Mouse (Mus musculus) lung, embryonic 16.5 days (tissue): Measurements from ENCODE around the gene Uts2b. TPM values are rescaled to one million over a fixed set of nuclear protein-coding genes. Genes with fewer than 3 reads are reported as not detected.

Experiments used
- ATAC-seq: fragments of 200-750 bp; cut with Nextera tagmentation; 2 replicates; pipeline ENCODE4 v1.8.0; 2017; ENCODE audit warnings: low read depth, mild to moderate bottlenecking, moderate library complexity
- H3K27ac ChIP-seq: fragments of 300-500 bp; sonication (generic); 2 replicates; pipeline ENCODE4 v1.5.1; 2014; ENCODE audit warnings: mild to moderate bottlenecking, control low read depth, low read length
- H3K27me3 ChIP-seq: fragments of 300-500 bp; sonication (generic); 2 replicates; pipeline ENCODE4 v1.6.1; 2014; ENCODE audit warnings: low read depth, low read length, mixed read lengths; ENCODE audit not compliant: control insufficient read depth, insufficient read depth
- H3K36me3 ChIP-seq: fragments of 300-500 bp; sonication (generic); 2 replicates; pipeline ENCODE4 v1.6.1; 2014; ENCODE audit warnings: low read length; ENCODE audit not compliant: control insufficient read depth, insufficient read depth
- H3K4me1 ChIP-seq: fragments of 300-500 bp; sonication (generic); replicated peaks from 2 replicates; pipeline ENCODE4 v1.6.1; 2014; ENCODE audit warnings: low read length, mixed read lengths; ENCODE audit not compliant: control insufficient read depth, insufficient read depth
- H3K4me2 ChIP-seq: fragments of 300-500 bp; sonication (generic); 2 replicates; pipeline ENCODE4 v1.6.1; 2014; ENCODE audit warnings: low read depth, low read length, control low read depth
- H3K4me3 ChIP-seq: fragments of 300-500 bp; sonication (generic); 2 replicates; pipeline ENCODE4 v1.5.1; 2014; ENCODE audit warnings: mild to moderate bottlenecking, low read length, control low read depth
- H3K9ac ChIP-seq: fragments of 300-500 bp; sonication (generic); 2 replicates; pipeline ENCODE4 v1.6.1; 2014; ENCODE audit warnings: low read length, control low read depth
- H3K9me3 ChIP-seq: fragments of 300-500 bp; sonication (generic); 2 replicates; pipeline ENCODE4 v1.6.1; 2016; ENCODE audit warnings: low read length; ENCODE audit not compliant: control insufficient read depth
- WGBS: fragments of 180-500 bp; shearing (Covaris S2); extraction: QIAGEN DNeasy Blood & Tissue Kit; methylation state at CpG from one replicate; pipeline ENCODE4 v1.1.7; 2014; 5-methylcytosine and 5-hydroxymethylcytosine counted together
- polyA plus RNA-seq: library from polyadenylated mRNA; unstranded; fragments of >200 nt; fragmentation: Nextera tagmentation; extraction: Ambion mirVana; gene quantifications from 2 replicates; pipeline ENCODE4 v1.2.1, GENCODE M21; 2015

Uts2b gene
- polyA plus RNA-seq, result 0.25 and 0.62 TPM in 2 replicates

GRCm38 (mm10) chr16:27370191-27370590 lies at the start of gene Uts2b:
Gene Uts2b (minus strand): TSS chr16:27370239.
- 63% methylated on average over 8 of the region's 8 CpGs for WGBS
- ATAC-seq, result no peak
- H3K27ac ChIP-seq, result no peak within 1 kb of the TSS
- no peaks in the 10 kb centered on the region for H3K27me3 ChIP-seq
- no peak within 1 kb of the TSS for H3K4me3 ChIP-seq
- no peaks in the 10 kb centered on the region for H3K9me3 ChIP-seq
- H3K9ac ChIP-seq, result no peak within 1 kb of the TSS
- H3K4me1 ChIP-seq, result no peaks in the 10 kb centered on the region
- no peak within 1 kb of the TSS for H3K4me2 ChIP-seq
- H3K36me3 ChIP-seq, result no peaks in the 10 kb centered on the region

- Histone ChIP-seq H3K9ac (no peak overlapping the region), H3K36me3 (peaks cover 50% of the 10 kb centered on the region), H3K4me2 (no peak overlapping the region), H3K27me3 (no peaks in the 10 kb centered on the region), H3K4me1 (no peaks in the 10 kb centered on the region), H3K4me3 (no peak overlapping the region), H3K27ac (no peak overlapping the region), H3K9me3 (no peaks in the 10 kb centered on the region; the same call in 1 of the 2 replicates)
- ATAC-seq, result no peak
- 88% methylated on average over 3 of the region's 3 CpGs for WGBS
Measured at GRCm38 (mm10) chr16:27417632-27418031, 47.6 kb upstream of the Uts2b start.

GRCm38 (mm10) chr16:27416937-27417584 lies 47.0 kb upstream of the Uts2b start:
- no peak overlapping the region for H3K27ac ChIP-seq
- H3K36me3 ChIP-seq, result peaks cover 44% of the 10 kb centered on the region
- no peaks in the 10 kb centered on the region for H3K4me1 ChIP-seq
- H3K27me3 ChIP-seq, result no peaks in the 10 kb centered on the region
- H3K9me3 ChIP-seq, result no peaks in the 10 kb centered on the region
- ATAC-seq, result no peak
- H3K4me2 ChIP-seq, result no peak overlapping the region
- WGBS, result 89% methylated on average over 6 of the region's 6 CpGs
- no peak overlapping the region for H3K4me3 ChIP-seq
- no peak overlapping the region for H3K9ac ChIP-seq

- Histone ChIP-seq H3K27ac (no peak overlapping the region), H3K4me3 (no peak overlapping the region), H3K4me1 (no peaks in the 10 kb centered on the region), H3K27me3 (no peaks in the 10 kb centered on the region), H3K9me3 (no peaks in the 10 kb centered on the region), H3K4me2 (no peak overlapping the region), H3K36me3 (peaks cover 8% of the 10 kb centered on the region; the same call in 1 of the 2 replicates), H3K9ac (no peak overlapping the region)
- ATAC-seq, result no peak
Measured at GRCm38 (mm10) chr16:27404107-27404506, 34.1 kb upstream of the Uts2b start.

- Histone ChIP-seq H3K27me3 (no peaks in the 10 kb centered on the region), H3K4me3 (no peak overlapping the region), H3K4me1 (no peaks in the 10 kb centered on the region; the same call in 1 of the 2 replicates), H3K4me2 (no peak overlapping the region), H3K9me3 (no peaks in the 10 kb centered on the region), H3K27ac (no peak overlapping the region), H3K9ac (no peak overlapping the region), H3K36me3 (peaks cover 7% of the 10 kb centered on the region; the same call in 1 of the 2 replicates)
- no peak for ATAC-seq
- WGBS, result 75% methylated on average over 2 of the region's 2 CpGs
Measured at GRCm38 (mm10) chr16:27401579-27401978, 31.5 kb upstream of the Uts2b start.

- 90% methylated on average over 6 of the region's 6 CpGs for WGBS
- no peak for ATAC-seq
- no peak overlapping the region for H3K27ac ChIP-seq
- H3K4me2 ChIP-seq, result no peak overlapping the region
- no peaks in the 10 kb centered on the region; the same call in 1 of the 2 replicates for H3K36me3 ChIP-seq
- no peak overlapping the region for H3K4me3 ChIP-seq
- no peaks in the 10 kb centered on the region for H3K27me3 ChIP-seq
- no peaks in the 10 kb centered on the region; the same call in 1 of the 2 replicates for H3K4me1 ChIP-seq
- 0 out of 2 replicates have a peak, but pooled peaks cover 3% of the 10 kb centered on the region for H3K9me3 ChIP-seq
- H3K9ac ChIP-seq, result no peak overlapping the region
Measured at GRCm38 (mm10) chr16:27399719-27400253, 29.7 kb upstream of the Uts2b start.

- no peak overlapping the region for H3K4me3 ChIP-seq
- no peak overlapping the region for H3K27ac ChIP-seq
- no peak overlapping the region for H3K9ac ChIP-seq
- H3K4me2 ChIP-seq, result no peak overlapping the region
- H3K36me3 ChIP-seq, result no peaks in the 10 kb centered on the region; the same call in 1 of the 2 replicates
- 90% methylated on average over 3 of the region's 3 CpGs for WGBS
- no peak for ATAC-seq
- H3K4me1 ChIP-seq, result no peaks in the 10 kb centered on the region; the same call in 1 of the 2 replicates
- no peaks in the 10 kb centered on the region for H3K27me3 ChIP-seq
- H3K9me3 ChIP-seq, result 0 out of 2 replicates have a peak, but pooled peaks cover 3% of the 10 kb centered on the region
Measured at GRCm38 (mm10) chr16:27399026-27399718, 29.1 kb upstream of the Uts2b start.

- Histone ChIP-seq H3K27ac (no peak overlapping the region), H3K27me3 (no peaks in the 10 kb centered on the region), H3K4me1 (no peaks in the 10 kb centered on the region; the same call in 1 of the 2 replicates), H3K4me3 (no peak overlapping the region), H3K4me2 (no peak overlapping the region), H3K9me3 (0 out of 2 replicates have a peak, but pooled peaks cover 3% of the 10 kb centered on the region), H3K9ac (no peak overlapping the region), H3K36me3 (no peaks in the 10 kb centered on the region; the same call in 1 of the 2 replicates)
- WGBS, result 93% methylated on average over 1 of the region's 1 CpGs
- ATAC-seq, result no peak
Measured at GRCm38 (mm10) chr16:27396951-27397350, 26.9 kb upstream of the Uts2b start.
